Comparison of ENCODE assay signal across 8 mouse cellular contexts in the genomic region with DNA sequence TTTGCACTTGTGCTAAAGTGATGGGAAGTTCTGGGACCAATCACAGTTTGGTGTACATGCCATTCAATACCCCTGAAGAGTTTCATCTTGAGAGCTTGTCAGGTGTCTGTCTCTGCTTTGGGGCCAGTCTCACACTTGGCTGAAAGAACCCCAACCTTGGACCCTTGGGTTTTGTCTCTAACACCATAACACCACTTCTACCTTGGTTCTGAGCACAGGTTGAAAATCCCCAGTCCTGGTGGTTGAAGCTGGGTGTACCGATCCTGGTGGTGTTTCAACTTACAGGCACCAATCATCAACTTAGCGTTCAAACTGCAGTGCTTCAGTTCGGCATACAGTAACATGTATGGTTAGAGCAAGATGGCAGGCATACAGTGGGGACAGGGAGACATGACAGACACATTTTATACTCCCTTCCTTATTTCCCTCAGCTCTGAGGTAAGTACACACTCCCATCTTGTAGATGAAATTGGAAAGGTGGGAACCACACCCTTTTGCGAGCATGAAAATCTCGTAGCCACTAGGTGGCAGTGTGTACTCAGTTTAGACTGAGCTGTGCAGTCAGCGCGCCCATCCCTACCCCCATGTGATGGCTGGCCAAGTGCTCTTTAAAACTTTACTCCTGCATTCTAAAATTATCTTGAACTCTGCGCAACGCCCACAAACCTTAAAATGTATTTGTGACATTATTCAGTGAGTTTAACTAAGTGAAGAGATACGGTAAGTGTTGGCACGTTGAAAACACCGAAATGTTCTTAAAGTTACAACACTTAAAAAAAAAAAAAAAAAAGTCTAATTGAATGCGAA. TPM values are rescaled to one million over a fixed set of nuclear protein-coding genes. Genes with fewer than 3 reads are reported as not detected.
DNase-seq lines count a peak whose midpoint lies in the region; ATAC-seq and TF ChIP-seq lines count a peak whose summit lies in the region.

No protein-coding gene starts in this region.

- ATAC-seq in Patski: peak; percentile 69
- ATAC-seq in hindbrain, embryonic 14.5 days (ENCODE audit: low FRiP score): peak; percentile 73; the same call in 1 of the 2 replicates

- no peak for DNase-seq in Patski (ENCODE audit: low read depth, low spot score)
- peak; percentile 49 for DNase-seq in cerebellum, adult 8-10 months
- DNase-seq in frontal cortex, adult 2 months (ENCODE audit: extremely low spot score in 1 of 2, low spot score in 1 of 2): peak; percentile 30 to 90
- DNase-seq in hindbrain, embryonic 14.5 days (ENCODE audit: low spot score): peak; percentile 93
- peak; percentile 55 to 78 for DNase-seq in layer of hippocampus, postnatal 14 days (ENCODE audit: low spot score in 2 of 2)
- DNase-seq in lung, postnatal 25 days (ENCODE audit: low spot score): peak; percentile 75
- DNase-seq in retina, postnatal 7 days (ENCODE audit: low read depth, low spot score): peak; percentile 59
- DNase-seq in urinary bladder, adult 18-20 months (ENCODE audit: low spot score in 2 of 2): peak; percentile 40 to 43

- H3K9me3 ChIP-seq in hindbrain, embryonic 14.5 days (ENCODE audit: control insufficient read depth, low read length): no peaks in the 10 kb centered on the region

- no peaks in the 10 kb centered on the region for H3K4me1 ChIP-seq in hindbrain, embryonic 14.5 days (replicated peaks; ENCODE audit: control insufficient read depth, insufficient read depth, low read length)

- no peaks in the 10 kb centered on the region for H3K36me3 ChIP-seq in hindbrain, embryonic 14.5 days (replicated peaks; ENCODE audit: control insufficient read depth, insufficient read depth)

- H3K9ac ChIP-seq in hindbrain, embryonic 14.5 days: 0 out of 2 replicates have a peak overlapping the region, but pooled peaks have one; percentile 8

- peaks cover 50% of the 10 kb centered on the region for H3K27me3 ChIP-seq in Patski
- peaks cover 20% of the 10 kb centered on the region for H3K27me3 ChIP-seq in hindbrain, embryonic 14.5 days (ENCODE audit: control insufficient read depth, insufficient read depth, low read length)

- in situ Hi-C loops in Patski (cut with MboI; ENCODE audit: low pct_unique_long_range_greater_than_20kb): loop anchor here (5.0 to 10.0 kb wide), 2 partner anchors 66 to 303 kb away; no protein-coding TSS in a partner anchor

- POLR2A ChIA-PET in Patski (lab: Charles Lee): no interaction called here

- no peak overlapping the region for H3K4me2 ChIP-seq in hindbrain, embryonic 14.5 days (replicated peaks)

- H3K27ac ChIP-seq in hindbrain, embryonic 14.5 days: no peak overlapping the region

- peak; percentile 83 for TF ChIP-seq CTCF in Patski (IDR thresholded peaks at IDR 0.05)

- CTCF ChIA-PET in Patski (lab: Charles Lee): interaction anchor here (0.8 to 2.7 kb wide), 9 partner anchors 9 to 305 kb away, joined by 3 to 10 read pairs (median 4); no protein-coding TSS in a partner anchor

- H3K4me3 ChIP-seq in hindbrain, embryonic 14.5 days (replicated peaks; ENCODE audit: low read length): no peak overlapping the region

- WGBS in hindbrain, embryonic 14.5 days: 32% methylated on average over 13 of the region's 13 CpGs

RNA-seq across cellular contexts. Expression of gene Slc25a4, which starts 30.7 kb away (rescaled TPM):
- polyA plus RNA-seq in Patski (2021): 650 TPM
- 634 and 635 TPM in 2 replicates for polyA plus RNA-seq in frontal cortex, adult 2 months (2012; rRNA removed)
- 971 and 973 TPM in 2 replicates for polyA plus RNA-seq in hindbrain, embryonic 14.5 days (2014; fragmentation: Nextera tagmentation; extraction: Ambion mirVana)
- 100 to 1,000 TPM; 684 to 686 TPM for total RNA-seq in layer of hippocampus, postnatal 14 days (2021)

RNA-seq across cellular contexts. Expression of gene Helt, which starts 52.7 kb away (rescaled TPM):
- not detected for polyA plus RNA-seq in Patski (2021)
- 0.18 and 0.34 TPM in 2 replicates for polyA plus RNA-seq in frontal cortex, adult 2 months (2012; rRNA removed)
- 0.48 TPM in 1 of 2 replicates, not detected in the other for polyA plus RNA-seq in hindbrain, embryonic 14.5 days (2014; fragmentation: Nextera tagmentation; extraction: Ambion mirVana)
- total RNA-seq in layer of hippocampus, postnatal 14 days (2021): not detected
